Mouse (Mus musculus): ENCODE data around the gene Exoc2. TPM values are rescaled to one million over a fixed set of nuclear protein-coding genes. Genes with fewer than 3 reads are reported as not detected.
A peak's percentile ranks its signal among the peaks of the same experiment; 100 is the strongest.

The Exoc2 gene
- polyA plus RNA-seq, 1 experiment from 2014 or later, result 32.0 TPM

- Histone ChIP-seq H3K4me3 (no peak overlapping the region), H3K9ac (no peak overlapping the region), H3K4me1 (no peaks in the 10 kb centered on the region), H3K4me2 (no peak overlapping the region), H3K27ac (no peak overlapping the region), H3K9me3 (no peaks in the 10 kb centered on the region), H3K27me3 (no peaks in the 10 kb centered on the region), H3K36me3 (peaks cover 21% of the 10 kb centered on the region)
- WGBS, result 84% methylated on average over 2 of the region's 2 CpGs
- ATAC-seq (ENCODE audit: insufficient number of reproducible peaks, insufficient read depth, low FRiP score, low TSS enrichment, low read depth), result no peak
These were observed 44.8 kb downstream of the Exoc2 start for GRCm38 (mm10) chr13:30929119-30929518.

DNA sequence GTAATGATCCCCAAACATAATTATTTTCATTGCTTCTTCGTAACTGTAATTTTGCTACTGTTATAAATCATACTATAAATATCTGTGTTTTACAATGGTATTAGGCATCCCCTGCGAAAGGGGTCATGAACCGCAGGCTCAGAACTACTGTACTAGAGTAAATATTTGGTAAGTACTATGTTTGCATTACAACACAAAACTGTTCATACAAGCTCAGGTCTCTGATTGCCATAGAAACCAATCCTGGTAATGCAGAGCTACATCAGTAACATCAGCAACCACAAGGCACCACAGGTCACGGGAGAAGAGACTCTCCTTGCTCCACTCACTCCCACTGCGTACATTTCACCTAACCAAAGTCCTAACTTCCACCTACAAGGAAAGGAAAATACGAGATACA is 49.6 kb downstream of the Exoc2 start:
- Histone ChIP-seq H3K9ac (no peak overlapping the region), H3K4me3 (no peak overlapping the region), H3K4me1 (no peaks in the 10 kb centered on the region), H3K4me2 (no peak overlapping the region), H3K9me3 (no peaks in the 10 kb centered on the region), H3K27ac (no peak overlapping the region), H3K36me3 (peaks cover 19% of the 10 kb centered on the region), H3K27me3 (no peaks in the 10 kb centered on the region)
- WGBS, result 87% methylated on average over 6 of the region's 6 CpGs
- ATAC-seq (ENCODE audit: insufficient number of reproducible peaks, insufficient read depth, low FRiP score, low TSS enrichment, low read depth), result no peak

GRCm38 (mm10) chr13:30921914-30922313 is 52.0 kb downstream of the Exoc2 start:
- no peaks in the 10 kb centered on the region for H3K27me3 ChIP-seq
- no peaks in the 10 kb centered on the region for H3K4me1 ChIP-seq
- no peaks in the 10 kb centered on the region for H3K9me3 ChIP-seq
- WGBS, result 88% methylated on average over 4 of the region's 4 CpGs
- peaks cover 15% of the 10 kb centered on the region for H3K36me3 ChIP-seq
- H3K4me3 ChIP-seq, result no peak overlapping the region
- no peak overlapping the region for H3K9ac ChIP-seq
- H3K4me2 ChIP-seq, result no peak overlapping the region
- H3K27ac ChIP-seq, result no peak overlapping the region
- no peak for ATAC-seq (ENCODE audit: insufficient number of reproducible peaks, insufficient read depth, low FRiP score, low TSS enrichment, low read depth)

GRCm38 (mm10) chr13:30913757-30914156 is 60.1 kb downstream of the Exoc2 start:
- ATAC-seq (ENCODE audit: insufficient number of reproducible peaks, insufficient read depth, low FRiP score, low TSS enrichment, low read depth), result no peak
- peaks cover 5% of the 10 kb centered on the region for H3K4me1 ChIP-seq
- no peaks in the 10 kb centered on the region for H3K27me3 ChIP-seq
- no peak overlapping the region for H3K9ac ChIP-seq
- H3K36me3 ChIP-seq, result peaks cover 11% of the 10 kb centered on the region; the same call in 1 of the 2 replicates
- H3K9me3 ChIP-seq, result no peaks in the 10 kb centered on the region
- H3K27ac ChIP-seq, result no peak overlapping the region
- no peak overlapping the region for H3K4me3 ChIP-seq
- no peak overlapping the region for H3K4me2 ChIP-seq

GRCm38 (mm10) chr13:30913028-30913427 is 60.9 kb downstream of the Exoc2 start:
- Histone ChIP-seq H3K4me2 (no peak overlapping the region), H3K4me3 (no peak overlapping the region), H3K9ac (no peak overlapping the region), H3K4me1 (peaks cover 5% of the 10 kb centered on the region), H3K27ac (0 out of 2 replicates have a peak overlapping the region, but pooled peaks have one; percentile 11), H3K36me3 (peaks cover 11% of the 10 kb centered on the region; the same call in 1 of the 2 replicates), H3K9me3 (no peaks in the 10 kb centered on the region), H3K27me3 (no peaks in the 10 kb centered on the region)
- ATAC-seq (ENCODE audit: insufficient number of reproducible peaks, insufficient read depth, low FRiP score, low TSS enrichment, low read depth), result no peak
- WGBS, result 9% methylated on average over 4 of the region's 4 CpGs

DNA sequence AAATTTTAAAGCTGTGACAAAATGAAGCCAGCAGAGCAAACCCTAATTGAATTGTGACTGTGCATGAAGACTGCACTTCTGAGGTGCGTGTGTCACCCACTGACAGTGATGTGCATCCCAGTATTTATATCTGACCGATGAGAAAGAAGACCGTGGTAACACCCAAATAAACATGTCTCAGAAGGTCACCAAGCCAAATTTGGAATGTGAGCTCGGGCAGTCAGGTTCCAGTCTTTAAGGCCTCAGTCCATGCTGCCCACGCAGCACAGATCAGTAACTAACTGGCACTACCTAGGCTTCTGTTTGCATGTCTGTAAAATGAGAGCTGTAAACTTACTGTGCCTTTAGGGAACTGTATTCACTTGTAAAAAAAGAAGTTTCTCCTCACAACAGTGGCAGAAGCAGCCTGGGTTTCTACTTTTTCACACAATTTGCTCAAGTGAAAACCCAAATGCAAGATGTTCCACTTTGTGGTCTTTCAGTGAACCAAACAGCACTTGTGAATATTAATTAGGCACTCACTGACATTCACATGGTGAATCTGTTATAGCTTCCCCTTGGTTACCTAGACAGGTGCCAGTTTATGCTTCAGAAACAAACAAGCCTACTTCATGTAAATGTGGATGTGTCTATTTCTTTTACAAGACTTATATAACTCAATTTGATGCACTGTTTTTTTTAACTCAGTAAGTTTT is 61.8 kb downstream of the Exoc2 start:
- Histone ChIP-seq H3K4me1 (peaks cover 5% of the 10 kb centered on the region), H3K27me3 (no peaks in the 10 kb centered on the region), H3K27ac (no peak overlapping the region), H3K4me3 (no peak overlapping the region), H3K4me2 (no peak overlapping the region), H3K9me3 (no peaks in the 10 kb centered on the region), H3K9ac (no peak overlapping the region), H3K36me3 (peaks cover 11% of the 10 kb centered on the region; the same call in 1 of the 2 replicates)
- WGBS, result 69% methylated on average over 5 of the region's 5 CpGs
- no peak for ATAC-seq (ENCODE audit: insufficient number of reproducible peaks, insufficient read depth, low FRiP score, low TSS enrichment, low read depth)

GRCm38 (mm10) chr13:30910889-30911288 is 63.0 kb downstream of the Exoc2 start:
- Histone ChIP-seq H3K4me1 (peaks cover 5% of the 10 kb centered on the region), H3K27me3 (no peaks in the 10 kb centered on the region), H3K27ac (no peak overlapping the region), H3K9ac (no peak overlapping the region), H3K36me3 (peaks cover 10% of the 10 kb centered on the region; the same call in 1 of the 2 replicates), H3K4me3 (no peak overlapping the region), H3K9me3 (no peaks in the 10 kb centered on the region), H3K4me2 (no peak overlapping the region)
- ATAC-seq (ENCODE audit: insufficient number of reproducible peaks, insufficient read depth, low FRiP score, low TSS enrichment, low read depth), result no peak
- WGBS, result 65% methylated on average over 5 of the region's 5 CpGs

DNA sequence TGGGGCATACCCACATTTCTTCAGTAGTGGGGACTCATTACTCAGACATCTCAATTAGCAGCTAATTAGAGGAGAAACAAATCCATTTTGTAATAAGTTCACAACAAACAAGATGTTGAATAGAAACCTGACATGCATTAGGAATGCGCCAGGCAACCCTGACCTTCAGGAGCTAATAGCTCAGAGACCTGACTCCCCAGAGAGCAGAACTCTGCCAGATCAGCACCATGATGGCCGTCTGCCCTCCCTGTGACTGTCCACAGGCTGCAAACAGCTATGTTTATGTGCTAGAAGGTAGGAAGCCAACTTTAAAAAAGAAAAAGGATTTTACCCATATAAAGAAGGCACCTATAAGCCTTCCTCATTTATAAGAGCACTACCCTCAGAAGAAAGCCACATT is 71.6 kb downstream of the Exoc2 start:
- Histone ChIP-seq H3K4me1 (0 out of 2 replicates have a peak, but pooled peaks cover 3% of the 10 kb centered on the region), H3K36me3 (peaks cover 24% of the 10 kb centered on the region; the same call in 1 of the 2 replicates), H3K4me2 (no peak overlapping the region), H3K27me3 (no peaks in the 10 kb centered on the region), H3K27ac (no peak overlapping the region), H3K9me3 (no peaks in the 10 kb centered on the region), H3K4me3 (no peak overlapping the region), H3K9ac (no peak overlapping the region)
- ATAC-seq (ENCODE audit: insufficient number of reproducible peaks, insufficient read depth, low FRiP score, low TSS enrichment, low read depth), result no peak
- WGBS, result 39% methylated on average over 2 of the region's 2 CpGs

DNA sequence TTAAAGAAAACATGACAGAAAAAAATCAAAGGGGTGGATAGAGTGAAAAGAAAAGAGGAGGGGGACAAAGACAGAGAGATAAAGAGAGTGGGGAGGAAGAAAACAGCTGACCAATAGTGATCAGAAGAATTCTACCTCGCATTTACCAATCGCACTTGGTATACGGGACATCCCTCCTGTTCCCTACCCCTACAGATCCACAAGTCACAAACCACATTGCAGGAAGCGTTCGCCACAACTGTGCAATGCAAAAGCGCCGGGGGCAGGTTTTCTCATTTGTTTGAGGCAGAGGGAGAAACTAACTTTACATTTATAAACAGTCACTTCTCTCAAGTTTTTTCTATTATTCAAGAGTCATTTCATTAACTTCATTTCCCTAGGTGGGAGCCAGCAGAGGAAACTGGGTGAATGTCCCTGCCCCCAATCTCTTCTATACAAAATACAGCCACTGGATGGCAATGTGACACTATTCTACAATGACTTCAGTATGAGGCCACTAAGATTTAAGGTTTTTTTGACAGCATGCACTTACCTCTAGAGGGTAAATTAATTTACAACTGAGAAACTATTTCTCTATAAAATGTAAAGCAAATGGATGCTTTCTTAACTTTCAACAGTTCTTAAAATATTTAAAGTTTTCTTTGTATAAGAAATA is 72.4 kb downstream of the Exoc2 start:
- H3K4me3 ChIP-seq, result no peak overlapping the region
- peaks cover 24% of the 10 kb centered on the region; the same call in 1 of the 2 replicates for H3K36me3 ChIP-seq
- 0 out of 2 replicates have a peak, but pooled peaks cover 3% of the 10 kb centered on the region for H3K4me1 ChIP-seq
- no peak overlapping the region for H3K27ac ChIP-seq
- no peaks in the 10 kb centered on the region for H3K9me3 ChIP-seq
- no peaks in the 10 kb centered on the region for H3K27me3 ChIP-seq
- 82% methylated on average over 7 of the region's 7 CpGs for WGBS
- H3K9ac ChIP-seq, result no peak overlapping the region
- no peak for ATAC-seq (ENCODE audit: insufficient number of reproducible peaks, insufficient read depth, low FRiP score, low TSS enrichment, low read depth)
- no peak overlapping the region for H3K4me2 ChIP-seq

DNA sequence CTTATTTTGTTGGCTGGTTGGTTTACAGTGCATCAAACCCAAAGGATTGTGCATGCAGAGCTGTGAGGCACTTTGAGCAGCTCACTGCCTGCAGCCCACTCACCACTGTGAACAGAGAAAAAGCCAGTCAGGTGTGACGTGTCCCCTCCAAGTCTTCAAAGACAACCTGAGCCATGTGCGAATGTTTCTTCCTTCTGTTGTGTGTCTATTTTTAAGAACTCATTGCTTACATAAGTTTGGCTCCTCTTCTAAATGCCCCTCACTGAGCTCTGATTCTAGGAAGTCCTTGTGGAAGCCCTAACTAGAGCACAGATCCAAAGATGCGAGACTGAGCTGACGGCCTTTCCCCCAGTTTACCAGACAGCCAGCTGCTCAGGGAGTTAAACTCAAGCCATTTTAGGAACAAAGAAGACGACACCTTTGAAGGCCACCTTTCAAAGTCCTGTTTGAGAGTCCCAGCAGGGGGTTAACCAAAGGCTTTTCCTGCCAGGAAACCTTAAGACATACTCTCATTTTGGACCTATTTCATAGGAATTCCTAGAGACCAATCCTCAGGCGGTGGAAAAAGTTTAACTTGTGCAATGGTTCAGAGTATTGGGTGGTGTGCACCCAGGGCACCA is 79.8 kb downstream of the Exoc2 start:
- Histone ChIP-seq H3K4me3 (no peak overlapping the region), H3K4me2 (no peak overlapping the region), H3K4me1 (no peaks in the 10 kb centered on the region), H3K9me3 (no peaks in the 10 kb centered on the region), H3K9ac (no peak overlapping the region), H3K27me3 (no peaks in the 10 kb centered on the region), H3K36me3 (peaks cover 30% of the 10 kb centered on the region), H3K27ac (no peak overlapping the region)
- no peak for ATAC-seq (ENCODE audit: insufficient number of reproducible peaks, insufficient read depth, low FRiP score, low TSS enrichment, low read depth)
- 79% methylated on average over 6 of the region's 6 CpGs for WGBS

DNA sequence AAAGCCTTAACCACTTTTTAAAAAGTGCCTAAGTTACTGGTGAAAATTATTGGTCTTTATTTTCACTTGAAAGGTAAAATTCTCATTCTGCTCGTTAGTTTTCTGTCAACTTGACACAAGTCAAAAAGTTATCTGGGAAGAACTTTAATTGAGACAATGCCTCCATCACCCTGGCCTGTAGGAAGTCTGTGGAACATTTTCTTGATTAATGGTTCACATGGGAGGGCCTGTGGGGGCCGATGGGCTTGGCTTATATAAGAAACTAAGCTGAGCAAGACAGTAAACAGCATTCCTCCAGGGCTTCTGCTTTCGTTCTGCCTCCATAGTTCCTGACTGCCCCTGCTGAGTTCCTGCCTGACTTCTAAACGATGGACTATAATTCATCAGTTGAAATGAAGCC is 81.6 kb downstream of the Exoc2 start:
- Histone ChIP-seq H3K36me3 (peaks cover 25% of the 10 kb centered on the region), H3K4me2 (no peak overlapping the region), H3K27me3 (no peaks in the 10 kb centered on the region), H3K4me1 (no peaks in the 10 kb centered on the region), H3K27ac (no peak overlapping the region), H3K4me3 (no peak overlapping the region), H3K9ac (no peak overlapping the region), H3K9me3 (no peaks in the 10 kb centered on the region)
- no peak for ATAC-seq (ENCODE audit: insufficient number of reproducible peaks, insufficient read depth, low FRiP score, low TSS enrichment, low read depth)
- 69% methylated on average over 4 of the region's 4 CpGs for WGBS

DNA sequence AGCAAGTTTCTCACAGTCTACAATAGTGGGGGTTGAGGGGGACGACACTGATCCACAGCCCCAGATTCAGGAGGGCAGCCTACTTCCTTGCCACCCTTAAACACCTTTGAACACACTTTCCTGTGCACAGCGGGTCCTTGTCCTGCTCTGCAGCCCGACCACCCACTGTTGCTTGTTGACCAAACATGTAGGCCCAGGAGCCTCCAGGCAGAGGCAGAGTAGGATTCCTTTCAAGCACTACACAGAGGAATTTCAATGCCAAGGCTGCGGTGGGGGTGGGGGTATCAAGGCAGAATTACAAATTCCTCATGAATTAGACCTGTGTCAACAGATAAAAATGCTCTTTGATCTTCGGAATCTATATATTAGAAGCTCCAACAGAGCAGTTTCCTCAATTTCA is 82.7 kb downstream of the Exoc2 start:
- Histone ChIP-seq H3K27me3 (no peaks in the 10 kb centered on the region), H3K9me3 (no peaks in the 10 kb centered on the region), H3K4me2 (no peak overlapping the region), H3K4me1 (no peaks in the 10 kb centered on the region), H3K36me3 (peaks cover 24% of the 10 kb centered on the region), H3K9ac (no peak overlapping the region), H3K27ac (no peak overlapping the region), H3K4me3 (no peak overlapping the region)
- 38% methylated on average over 5 of the region's 5 CpGs for WGBS
- no peak for ATAC-seq (ENCODE audit: insufficient number of reproducible peaks, insufficient read depth, low FRiP score, low TSS enrichment, low read depth)

Data from embryonic facial prominence, embryonic 13.5 days (tissue).